Mouse (Mus musculus) forelimb bud, embryonic 11.5 days (tissue): ENCODE measurements around the gene Cux1.

Source experiments
- DNase-seq: peaks from one replicate; pipeline ENCODE4 v3.0.0-alpha.2; 2012; ENCODE audit warnings: low read depth, low spot score

The Cux1 gene

GRCm38 (mm10) chr5:136568026-136568765 is 906 bp upstream of the Cux1 start:
- DNase-seq, result peak; percentile 44

DNA sequence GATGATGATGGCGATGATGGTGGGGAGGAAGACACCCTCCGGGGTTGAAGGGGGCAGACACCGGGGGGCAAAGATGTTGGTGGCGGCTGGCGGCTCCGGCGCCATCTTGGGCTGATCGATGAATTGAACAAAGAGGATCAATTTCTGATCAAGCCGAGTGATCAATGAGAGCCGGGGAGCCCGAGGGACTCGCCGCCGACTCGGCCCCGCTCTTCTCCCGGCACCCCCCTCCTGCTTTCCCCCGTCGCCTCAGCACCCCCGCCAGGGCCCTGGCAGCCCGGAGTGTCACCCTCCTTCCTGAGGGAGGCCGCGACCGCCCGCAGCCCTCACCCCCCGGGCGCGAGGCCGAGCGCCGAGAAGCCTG is 496 bp downstream of the Cux1 start:
- DNase-seq, result no peak

DNA sequence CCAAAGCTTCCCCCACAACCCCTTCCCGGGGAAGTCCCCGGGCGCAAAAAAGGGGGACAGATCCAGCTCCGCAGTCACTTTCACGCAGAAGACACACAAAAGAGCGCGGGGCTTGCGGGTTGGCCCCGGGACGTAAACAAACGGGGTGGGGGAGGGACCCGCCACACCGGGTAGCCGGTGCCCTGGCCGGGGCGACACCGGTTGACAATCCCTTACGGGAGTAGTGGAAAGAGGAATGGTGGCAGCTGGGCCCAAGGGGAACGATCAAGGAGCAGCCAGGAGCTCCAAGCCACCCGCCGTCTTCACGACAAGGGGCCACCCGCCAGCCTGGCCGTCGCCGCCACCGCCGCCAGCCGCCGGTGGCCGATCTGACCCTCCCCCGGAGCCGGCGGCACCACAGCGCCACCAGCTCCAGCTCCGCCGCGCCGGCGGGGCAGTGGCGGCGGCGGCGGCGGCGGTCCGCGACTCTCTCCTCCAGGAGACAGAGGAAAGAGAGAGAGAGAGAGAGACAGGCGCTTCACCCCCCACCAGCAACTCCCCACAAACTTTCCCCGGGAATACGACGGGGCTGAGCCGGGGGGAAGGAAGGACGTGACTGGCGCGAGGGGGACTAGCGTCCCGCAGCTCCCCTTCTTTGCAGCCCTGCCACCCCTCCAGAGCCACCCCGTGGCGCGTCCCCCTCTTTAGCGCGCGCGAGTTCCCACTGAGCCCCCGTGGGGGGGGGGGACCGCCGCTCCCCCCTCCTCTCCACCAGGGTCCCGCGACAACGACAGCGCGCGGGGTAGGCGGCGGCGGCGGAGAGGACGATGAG is 1.1 kb downstream of the Cux1 start:
- DNase-seq, result no peak

- no peak for DNase-seq
These were observed 1.9 kb downstream of the Cux1 start for GRCm38 (mm10) chr5:136565311-136565811.

DNA sequence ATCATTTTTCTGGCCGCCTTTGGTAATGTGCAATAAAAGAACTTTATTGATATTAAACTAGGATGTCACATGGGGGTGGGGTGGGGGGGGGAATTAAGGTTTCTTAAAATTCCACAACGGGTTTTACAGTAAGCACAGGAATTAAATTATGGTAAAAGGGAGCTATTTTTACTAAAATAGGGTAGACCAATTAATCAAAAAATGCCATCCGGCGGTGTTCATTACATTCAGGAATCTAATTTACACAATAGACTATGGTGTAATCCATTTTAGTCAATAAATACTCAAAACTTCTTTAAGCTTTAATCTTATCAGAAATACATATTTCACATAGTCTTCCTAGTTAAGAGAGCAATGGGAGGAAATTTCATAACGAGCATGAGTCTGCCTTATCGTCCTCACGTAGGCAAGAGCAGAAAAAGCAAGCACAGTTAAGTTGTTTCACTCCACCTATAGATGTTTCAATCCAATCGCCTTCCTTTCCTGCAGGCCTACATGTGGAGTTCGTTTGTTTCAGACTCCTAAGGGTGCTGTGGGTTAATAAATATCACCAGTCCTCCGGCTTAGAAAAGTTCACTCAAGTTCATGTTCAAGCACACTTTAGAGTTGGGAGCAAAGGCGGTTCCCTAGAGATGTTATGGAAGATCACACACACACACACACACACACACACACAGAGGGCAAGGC is 2.5 kb downstream of the Cux1 start:
- no peak for DNase-seq

DNA sequence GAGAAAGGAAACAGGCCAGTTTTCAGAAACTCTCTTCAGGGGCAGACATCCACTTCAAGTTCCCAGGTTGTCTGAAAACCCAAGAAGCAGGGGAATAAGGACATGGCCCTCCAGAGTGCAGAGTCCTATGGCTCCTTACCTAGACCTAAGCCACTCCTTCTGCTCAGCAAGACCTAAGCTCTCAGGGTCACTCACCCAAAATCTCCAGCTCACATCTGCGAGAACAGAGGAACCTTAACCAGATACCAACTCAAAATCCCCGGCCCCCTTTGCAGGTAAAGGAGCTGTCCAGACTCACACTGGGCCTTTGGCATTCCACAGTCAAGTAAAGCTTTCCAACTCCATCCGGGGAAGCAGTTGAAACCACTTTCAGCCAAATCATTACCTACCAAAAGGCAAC is 3.3 kb downstream of the Cux1 start:
- DNase-seq, result no peak

DNA sequence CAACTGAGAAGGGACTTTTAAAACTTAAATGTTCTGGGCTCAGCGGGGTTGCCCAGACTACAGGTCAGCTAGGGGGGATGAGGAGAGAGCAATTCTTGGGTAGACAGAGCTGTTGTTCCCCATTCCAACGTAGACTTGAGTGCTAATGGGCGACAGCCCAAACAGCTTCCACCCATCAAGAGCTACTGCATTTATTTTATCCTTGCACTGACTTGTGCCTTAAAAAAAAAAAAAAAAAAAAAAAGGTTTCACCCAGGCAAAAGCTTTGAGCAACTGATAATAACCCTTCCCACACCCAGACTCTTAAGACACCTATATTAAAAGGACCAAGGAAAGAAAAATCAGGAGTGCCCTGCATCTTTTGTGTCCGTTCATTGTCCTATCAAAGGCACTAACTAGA is 4.2 kb downstream of the Cux1 start:
- DNase-seq, result no peak

GRCm38 (mm10) chr5:136562212-136562611 is 5.1 kb downstream of the Cux1 start:
- DNase-seq, result peak; percentile 49

GRCm38 (mm10) chr5:136561641-136562040 is 5.6 kb downstream of the Cux1 start:
- DNase-seq, result no peak

DNA sequence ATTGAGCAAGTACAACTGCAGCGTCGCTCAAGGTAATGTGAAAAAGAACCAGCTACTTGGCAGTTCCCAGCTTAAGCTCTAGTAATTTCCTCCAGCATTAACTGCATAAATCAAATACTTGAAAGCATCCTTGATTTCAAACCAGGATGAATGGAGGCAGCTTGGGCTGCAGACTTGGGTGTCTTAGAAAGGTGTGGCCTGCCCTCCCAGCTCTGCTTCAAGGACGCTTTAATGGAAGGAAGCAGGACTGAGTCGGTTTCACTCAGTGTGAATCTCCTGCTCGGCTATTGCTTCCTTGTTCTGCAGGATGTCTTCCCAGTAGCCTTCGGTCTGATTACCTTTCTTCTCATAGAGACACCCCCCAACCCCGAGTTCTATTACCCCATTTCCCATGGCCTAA is 6.6 kb downstream of the Cux1 start:
- DNase-seq, result no peak

GRCm38 (mm10) chr5:136557446-136557845 is 9.8 kb downstream of the Cux1 start:
- no peak for DNase-seq

DNA sequence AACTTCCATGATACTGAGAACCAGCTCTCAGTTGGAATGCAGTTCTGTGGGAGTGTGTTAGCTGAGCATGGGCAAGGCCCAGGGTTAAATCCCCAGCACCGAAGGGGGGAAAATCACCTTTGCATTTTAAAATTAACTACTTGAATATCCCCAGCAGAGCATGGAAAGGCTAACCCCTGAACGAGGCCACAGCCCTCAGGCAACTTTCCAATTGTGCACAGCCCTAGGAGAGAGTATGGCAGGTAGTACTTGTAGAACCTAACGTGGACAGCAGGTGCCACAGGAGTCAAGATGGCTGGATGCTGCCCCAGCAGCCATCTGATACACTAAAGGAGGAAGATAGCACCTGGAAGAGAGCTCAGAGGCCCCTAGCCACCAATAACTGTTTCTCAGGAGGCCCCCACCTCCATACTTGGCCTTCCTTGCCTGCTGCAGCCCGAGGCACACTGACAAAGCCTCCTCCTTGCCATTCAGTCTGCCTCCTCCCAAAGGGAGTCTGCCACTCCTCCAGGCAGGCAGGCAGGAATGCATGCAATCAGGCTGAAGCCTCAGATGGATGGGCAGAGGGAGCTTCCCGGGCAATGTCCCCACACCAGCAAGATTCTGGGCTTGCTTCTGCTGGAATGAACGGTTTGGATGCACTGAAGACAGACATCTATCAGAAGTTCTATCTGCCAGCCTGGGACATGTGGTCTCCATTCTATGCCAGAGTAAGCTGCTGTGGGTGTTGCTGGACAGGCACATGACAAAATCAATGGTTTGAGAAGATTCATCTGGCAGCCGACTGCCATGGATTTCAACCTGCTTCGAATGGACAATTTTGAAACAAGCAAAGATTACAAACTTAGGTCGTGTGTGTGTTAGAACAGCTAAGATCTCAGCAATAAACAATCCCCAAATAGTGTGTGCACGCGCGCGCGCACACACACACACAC is 10.7 kb downstream of the Cux1 start:
- DNase-seq, result no peak

DNA sequence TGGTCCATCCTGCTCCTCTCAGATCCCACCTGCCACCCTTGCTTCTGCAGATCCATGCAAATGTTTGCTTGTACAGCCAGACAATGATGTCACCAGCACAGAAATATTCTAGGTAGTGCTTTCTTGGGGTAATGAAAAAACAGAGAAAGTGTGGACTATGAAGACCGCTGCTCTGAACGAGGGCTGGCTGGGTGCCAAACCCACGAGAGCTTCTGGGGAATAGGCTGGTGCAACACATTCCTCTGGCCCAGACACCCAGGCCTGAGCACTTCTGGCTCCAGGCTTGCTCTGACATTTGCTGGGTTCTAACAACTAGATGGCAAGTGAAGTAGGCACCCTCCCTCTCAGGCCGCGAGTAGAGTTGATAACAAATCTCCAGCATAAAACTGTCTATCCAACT is 11.6 kb downstream of the Cux1 start:
- DNase-seq, result no peak

GRCm38 (mm10) chr5:136552832-136553231 is 14.5 kb downstream of the Cux1 start:
- no peak for DNase-seq

DNA sequence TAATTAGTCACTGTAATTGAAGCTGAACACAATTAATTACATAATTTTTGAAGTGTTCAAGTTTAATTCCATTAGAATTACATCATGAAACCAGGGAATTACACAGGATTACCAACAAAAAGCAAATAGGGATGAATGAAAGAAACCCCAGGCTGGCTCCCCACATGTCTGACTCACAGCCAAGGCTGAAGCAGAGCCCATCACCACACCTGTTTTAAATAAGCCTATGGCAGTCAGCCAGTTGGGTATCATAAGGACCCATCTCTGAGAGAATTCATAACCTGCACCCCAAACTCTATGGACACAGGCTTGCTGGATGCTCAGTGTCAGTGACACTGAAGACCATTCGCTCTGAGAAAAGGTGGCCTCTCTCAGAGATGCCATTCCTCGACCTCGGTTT is 15.2 kb downstream of the Cux1 start:
- no peak for DNase-seq

DNA sequence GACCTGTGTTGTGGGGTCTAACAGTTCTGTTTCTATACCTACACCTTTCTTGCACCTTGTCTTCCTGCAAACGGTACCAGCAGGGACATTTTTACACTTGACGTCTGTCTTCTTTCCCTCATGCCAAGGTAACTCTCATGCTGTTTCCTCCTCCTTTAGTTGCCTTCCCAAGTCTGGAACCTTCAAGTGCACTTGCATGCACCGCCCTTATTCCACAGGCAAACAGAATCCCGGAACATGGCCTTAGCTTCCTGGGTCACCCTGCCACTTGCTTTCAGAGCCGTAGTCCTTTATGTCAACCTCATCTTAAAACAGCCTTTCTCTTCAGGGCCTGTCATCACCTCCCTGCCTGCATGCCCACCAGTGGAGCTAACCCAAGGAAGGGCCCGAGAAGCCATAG is 15.7 kb downstream of the Cux1 start:
- DNase-seq, result no peak

DNA sequence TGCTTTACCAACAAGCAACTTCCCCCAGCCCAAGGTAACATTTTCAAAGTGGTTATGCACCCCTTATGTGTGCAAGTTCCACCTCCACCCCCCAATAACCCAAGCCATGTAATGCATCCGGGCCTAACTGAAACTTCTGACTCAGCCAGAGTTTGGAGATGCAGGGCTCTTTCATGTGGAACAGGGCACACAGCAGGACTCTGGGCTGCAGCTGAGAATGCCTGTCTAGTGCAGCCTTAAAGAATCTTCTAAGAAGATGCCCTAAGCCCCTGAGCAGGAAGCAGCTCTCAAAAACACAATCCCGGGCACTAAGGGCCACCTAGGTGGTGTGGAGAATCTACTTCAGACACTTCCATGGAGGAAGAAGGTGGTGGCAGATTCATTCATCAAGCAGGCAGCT is 16.6 kb downstream of the Cux1 start:
- DNase-seq, result no peak

DNA sequence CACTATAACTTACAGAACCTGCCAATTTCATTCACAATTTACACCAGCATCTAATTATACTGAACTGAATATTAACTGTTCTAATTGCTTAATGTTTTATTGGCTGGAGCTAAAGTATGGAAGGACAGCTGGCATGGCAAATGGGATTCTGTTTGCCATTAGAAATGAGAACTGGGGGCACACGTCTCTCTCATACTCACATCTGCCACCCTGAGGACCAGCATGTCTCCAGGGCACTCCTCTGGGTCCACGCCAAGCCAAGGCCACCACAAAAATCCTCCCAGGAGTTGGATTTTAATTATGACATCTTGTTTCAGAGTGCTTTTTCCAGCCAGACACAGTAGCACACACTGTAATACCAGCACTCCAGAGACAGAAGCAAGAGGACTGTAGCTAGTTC is 18.5 kb downstream of the Cux1 start:
- no peak for DNase-seq

- DNase-seq, result no peak
These were observed 22.2 kb downstream of the Cux1 start for GRCm38 (mm10) chr5:136545061-136545460.

DNA sequence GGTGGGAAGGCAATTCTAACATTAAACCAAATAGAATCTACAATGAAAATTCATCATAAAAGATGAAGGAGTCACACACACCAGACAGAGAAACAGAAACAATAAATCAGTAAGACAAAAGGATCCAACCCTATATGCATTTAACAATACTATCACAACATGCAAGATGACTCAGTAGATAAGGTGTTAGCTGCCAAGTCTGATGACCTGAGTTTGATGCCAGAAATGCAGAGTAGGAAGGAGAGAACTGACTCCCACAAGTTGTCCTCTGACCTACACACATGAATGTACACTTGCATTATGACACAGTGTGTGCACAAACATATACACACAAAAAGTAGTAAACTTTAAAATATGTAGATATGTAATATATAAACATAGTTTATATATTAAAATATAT is 24.1 kb downstream of the Cux1 start:
- DNase-seq, result no peak

DNA sequence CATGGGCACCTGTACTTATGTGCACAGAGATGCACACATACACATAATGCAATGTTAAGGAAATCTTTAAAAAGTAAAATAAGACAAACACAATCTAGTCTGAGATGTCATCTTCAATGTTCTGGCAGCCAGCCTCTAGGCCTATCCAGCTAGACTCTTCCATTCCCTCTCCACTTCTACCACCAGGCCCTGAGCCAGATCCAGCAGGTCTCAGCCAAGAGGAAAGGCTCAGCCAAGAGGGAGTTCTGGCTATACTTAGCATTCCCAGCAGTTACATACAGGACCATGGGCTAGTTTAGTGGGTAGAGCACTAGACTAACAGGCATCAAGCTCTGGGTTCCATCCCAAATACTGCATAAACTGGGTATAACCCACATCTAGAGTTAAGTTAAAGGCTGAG is 26.3 kb downstream of the Cux1 start:
- no peak for DNase-seq
